In genomic region chr3:61268453-61269335, GRCm38 (mm10) we compare ENCODE assay signal across 9 mouse cellular contexts.
DNase-seq lines count a peak whose midpoint lies in the region; ATAC-seq and TF ChIP-seq lines count a peak whose summit lies in the region.
"Had no signal": no experiment of that assay in that cellular context is flagged by ENCODE, and none has a peak within 500 bp of the region (broad histone marks: within the 10 kb centered on the region; RNA-seq: fewer than 3 reads in every experiment).

No protein-coding gene starts in this region.

- H3K36me3 ChIP-seq in forebrain, embryonic 16.5 days (ENCODE audit: control insufficient read depth, insufficient read depth) = no peaks in the 10 kb centered on the region
- no peaks in the 10 kb centered on the region for H3K36me3 ChIP-seq in liver, embryonic 14.5 days (replicated peaks; ENCODE audit: control insufficient read depth, insufficient read depth, low read depth)
- H3K36me3 ChIP-seq: liver, embryonic 15.5 days had no signal

- H3K9ac ChIP-seq in forebrain, embryonic 16.5 days (replicated peaks; ENCODE audit: low read depth, low read length) = no peak overlapping the region
- H3K9ac ChIP-seq in liver, embryonic 14.5 days (replicated peaks) = no peak overlapping the region
- H3K9ac ChIP-seq: liver, embryonic 15.5 days had no signal

- no peaks in the 10 kb centered on the region for H3K9me3 ChIP-seq in forebrain, embryonic 16.5 days (ENCODE audit: control insufficient read depth, low read length)
- no peaks in the 10 kb centered on the region for H3K9me3 ChIP-seq in liver, embryonic 14.5 days (ENCODE audit: control insufficient read depth, low read length)
- H3K9me3 ChIP-seq: liver, embryonic 15.5 days had no signal

- H3K4me1 ChIP-seq in forebrain, embryonic 16.5 days (replicated peaks; ENCODE audit: control insufficient read depth, insufficient read depth, low read length) = no peaks in the 10 kb centered on the region
- no peaks in the 10 kb centered on the region for H3K4me1 ChIP-seq in liver, embryonic 14.5 days (replicated peaks; ENCODE audit: control insufficient read depth in 2 of 2, insufficient read depth in 2 of 2, low read length in 1 of 2)
- H3K4me1 ChIP-seq: liver, embryonic 15.5 days had no signal

- 68% methylated on average over 5 of the region's 5 CpGs for WGBS in forebrain, embryonic 16.5 days
- WGBS in liver, embryonic 14.5 days (ENCODE audit: insufficient replicate concordance) = 58% methylated on average over 5 of the region's 5 CpGs

- TF ChIP-seq EP300 in liver, embryonic 14.5 days (IDR thresholded peaks at IDR 0.05; ENCODE audit: low read depth) = no peak

- peak; percentile 46; the same call in 1 of the 2 replicates for TF ChIP-seq CTCF in liver, embryonic 14.5 days (IDR thresholded peaks at IDR 0.05; ENCODE audit: low read depth)

- no peaks in the 10 kb centered on the region for H3K27me3 ChIP-seq in forebrain, embryonic 16.5 days (replicated peaks; ENCODE audit: control insufficient read depth, insufficient read depth, low read length)
- H3K27me3 ChIP-seq in liver, embryonic 14.5 days (ENCODE audit: control insufficient read depth, insufficient read depth, low read length) = no peaks in the 10 kb centered on the region
- H3K27me3 ChIP-seq: liver, embryonic 15.5 days had no signal

- peak; percentile 23 to 84 for DNase-seq in adrenal gland, adult (ENCODE audit: inconsistent age in 2 of 2, low spot score in 1 of 2)
- no peak for DNase-seq in adrenal gland, adult 8-10 months
- peak; percentile 51 for DNase-seq in CD4-positive, CD25-positive, alpha-beta regulatory T cell, adult 2 months (ENCODE audit: low read depth, low spot score)
- peak; percentile 7 for DNase-seq in cerebellum, adult 11 months
- peak; percentile 40 for DNase-seq in kidney, postnatal 14 days
- DNase-seq in liver, embryonic 14.5 days (ENCODE audit: low read depth in 3 of 3, low spot score in 3 of 3) = no peak
- peak; percentile 83 for DNase-seq in right cerebral cortex, adult 2 months (ENCODE audit: low spot score in 2 of 2)

- H3K4me2 ChIP-seq in forebrain, embryonic 16.5 days (ENCODE audit: low read length) = no peak overlapping the region
- H3K4me2 ChIP-seq in liver, embryonic 14.5 days (ENCODE audit: low read depth) = no peak overlapping the region
- H3K4me2 ChIP-seq: liver, embryonic 15.5 days had no signal

- H3K27ac ChIP-seq in forebrain, embryonic 16.5 days (ENCODE audit: low read length) = no peak overlapping the region
- H3K27ac ChIP-seq in liver, embryonic 14.5 days = no peak overlapping the region
- H3K27ac ChIP-seq: liver, embryonic 15.5 days had no signal

- peak; percentile 64 for ATAC-seq in forebrain, embryonic 16.5 days
- ATAC-seq in liver, embryonic 14.5 days (ENCODE audit: insufficient read depth) = no peak

- H3K4me3 ChIP-seq in forebrain, embryonic 16.5 days (replicated peaks; ENCODE audit: low read length) = no peak overlapping the region
- H3K4me3 ChIP-seq in liver, embryonic 14.5 days (ENCODE audit: insufficient read depth in 1 of 2, low read depth in 2 of 2, low read length in 2 of 2) = no peak overlapping the region
- H3K4me3 ChIP-seq: liver, embryonic 15.5 days had no signal

Comparison
In these comparisons a context has a peak if more than half of its experiments do, and no peak if none do; other contexts are left out.
1. DNase-seq: peak in adrenal gland, adult (2 of 2), CD4-positive, CD25-positive, alpha-beta regulatory T cell, adult 2 months (single experiment), cerebellum, adult 11 months (single experiment), kidney, postnatal 14 days (single experiment) and right cerebral cortex, adult 2 months (2 of 2); none in adrenal gland, adult 8-10 months (single experiment) and liver, embryonic 14.5 days (0 of 3).